Mouse (Mus musculus) hindbrain, postnatal 0 days (tissue): ENCODE data around the gene Pigu. TPM values are rescaled to one million over a fixed set of nuclear protein-coding genes. Genes with fewer than 3 reads are reported as not detected.

ENCODE experiments used
- ATAC-seq: fragments of 200-750 bp; cut with Nextera tagmentation; 2 replicates; pipeline ENCODE4 v1.8.0; 2017; ENCODE audit warnings: mild to moderate bottlenecking, moderate TSS enrichment, moderate library complexity
- DNase-seq: peaks from one replicate; pipeline ENCODE4 v3.0.0-alpha.2; 2015; ENCODE audit warnings: low spot score
- H3K27ac ChIP-seq: fragments of 300-500 bp; sonication (generic); 2 replicates; pipeline ENCODE4 v1.5.1; 2014; ENCODE audit warnings: mild to moderate bottlenecking
- H3K27me3 ChIP-seq: fragments of 300-500 bp; sonication (generic); 2 replicates; pipeline ENCODE4 v1.6.1; 2014; ENCODE audit warnings: low read length, mixed read lengths; ENCODE audit not compliant: insufficient read depth
- H3K36me3 ChIP-seq: fragments of 300-500 bp; sonication (generic); 2 replicates; pipeline ENCODE4 v1.6.1; 2014; ENCODE audit warnings: low read length, mixed read lengths; ENCODE audit not compliant: insufficient read depth
- H3K4me1 ChIP-seq: fragments of 300-500 bp; sonication (generic); 2 replicates; pipeline ENCODE4 v1.6.1; 2014; ENCODE audit warnings: antibody characterized with exemption, low read length, mixed read lengths; ENCODE audit not compliant: insufficient read depth
- H3K4me2 ChIP-seq: fragments of 300-500 bp; sonication (generic); 2 replicates; pipeline ENCODE4 v1.6.1; 2014; ENCODE audit warnings: low read depth, mild to moderate bottlenecking, low read length, moderate library complexity, mixed read lengths
- H3K4me3 ChIP-seq: fragments of 300-500 bp; sonication (generic); 2 replicates; pipeline ENCODE4 v1.5.1; 2014; ENCODE audit warnings: low read length
- H3K9ac ChIP-seq: fragments of 300-500 bp; sonication (generic); replicated peaks from 2 replicates; pipeline ENCODE4 v1.6.1; 2014; ENCODE audit warnings: mild to moderate bottlenecking, low read length, moderate library complexity, mixed read lengths
- H3K9me3 ChIP-seq: fragments of 300-500 bp; sonication (generic); 2 replicates; pipeline ENCODE4 v1.6.1; 2016; ENCODE audit warnings: low read length, mixed read lengths
- CTCF ChIP-seq: IDR thresholded peaks from 2 replicates; pipeline ENCODE4 v1.5.1; 2016; ENCODE audit warnings: antibody characterized with exemption, control low read depth, low read depth
- WGBS: fragments of 180-500 bp; shearing (Covaris S2); extraction: QIAGEN DNeasy Blood & Tissue Kit; methylation state at CpG from one replicate; pipeline ENCODE4 v1.1.7; 2014; 5-methylcytosine and 5-hydroxymethylcytosine counted together
- microRNA counts: library from miRNA; unstranded; fragments of <30 nt; microRNA quantifications from one replicate; lab custom pipeline; 2015
- microRNA-seq, 2 experiments: library from miRNA; unstranded; fragments of <30 nt; microRNA quantifications; one replicate each; pipeline ENCODE4; 2016
- polyA plus RNA-seq: library from polyadenylated mRNA; unstranded; fragments of >200 nt; fragmentation: Nextera tagmentation; extraction: Ambion mirVana; gene quantifications from 2 replicates; pipeline ENCODE4 v1.2.1, GENCODE M21; 2015
- total RNA-seq: library from RNA; depleted of rRNA; stranded (reverse); fragments of >200 nt; gene quantifications from 2 replicates; pipeline ENCODE4 v1.2.3, GENCODE M21; 2014; rRNA removed

Gene Pigu
- total and polyA plus RNA-seq, 2 experiments from 2014 or later, result 49.7 to 53.3 TPM

DNA sequence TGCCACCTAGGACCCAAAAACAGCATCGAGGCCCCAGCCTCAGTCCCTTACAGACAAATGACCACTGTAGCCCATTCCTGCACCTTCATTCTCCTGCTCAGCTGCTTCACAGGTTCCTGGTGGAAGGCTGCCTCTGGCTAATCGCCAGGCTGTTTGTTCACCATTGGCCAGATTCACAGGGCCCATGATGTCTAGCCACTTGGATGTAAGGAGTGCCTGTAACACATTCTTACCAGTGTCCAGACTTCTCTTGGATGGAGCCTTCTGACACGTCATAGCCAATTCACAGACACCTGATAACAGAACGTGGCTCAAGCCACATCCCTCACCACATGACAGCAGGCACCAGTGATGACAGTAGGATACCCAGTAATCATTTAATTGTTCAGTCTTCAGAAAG lies 111.0 kb downstream of the Pigu start:
- 90% methylated on average over 4 of the region's 4 CpGs for WGBS
- TF ChIP-seq CTCF, result no peak
- no peak overlapping the region for H3K9ac ChIP-seq
- no peaks in the 10 kb centered on the region for H3K4me1 ChIP-seq
- H3K4me3 ChIP-seq, result no peak overlapping the region
- no peaks in the 10 kb centered on the region for H3K9me3 ChIP-seq
- H3K4me2 ChIP-seq, result no peak overlapping the region
- peaks cover 65% of the 10 kb centered on the region for H3K36me3 ChIP-seq
- DNase-seq, result no peak
- H3K27me3 ChIP-seq, result no peaks in the 10 kb centered on the region
- H3K27ac ChIP-seq, result no peak overlapping the region
- ATAC-seq, result no peak

DNA sequence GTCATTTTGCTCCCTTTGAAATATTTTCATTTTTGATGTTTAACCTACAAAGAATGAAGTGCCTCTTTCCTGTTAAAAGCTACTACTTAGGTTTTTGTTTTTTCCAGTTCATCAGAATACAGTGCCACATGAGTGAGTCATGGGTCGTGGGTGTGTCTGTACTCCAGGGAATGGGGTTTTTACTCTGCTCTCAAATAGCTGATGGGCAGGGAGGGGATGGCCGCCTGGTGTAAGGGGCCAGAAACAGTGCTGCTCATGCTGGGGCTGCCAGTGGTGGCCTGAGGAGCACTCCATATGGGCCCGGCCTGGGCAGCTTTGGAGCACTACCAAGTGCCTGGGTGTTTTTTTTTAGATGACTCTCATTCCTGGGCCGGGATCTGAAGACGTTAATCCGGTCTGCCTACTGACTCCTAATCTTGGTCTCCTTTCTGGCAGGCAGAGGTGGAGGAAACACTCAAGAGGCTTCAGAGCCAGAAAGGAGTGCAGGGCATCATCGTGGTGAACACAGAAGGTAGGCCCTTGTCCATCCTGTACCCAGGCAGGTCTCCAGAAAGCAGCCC lies 114.9 kb downstream of the Pigu start:
- H3K9ac ChIP-seq, result no peak overlapping the region
- H3K4me1 ChIP-seq, result peaks cover 13% of the 10 kb centered on the region
- no peak overlapping the region for H3K27ac ChIP-seq
- no peaks in the 10 kb centered on the region for H3K9me3 ChIP-seq
- no peak overlapping the region for H3K4me2 ChIP-seq
- no peaks in the 10 kb centered on the region for H3K27me3 ChIP-seq
- no peak for TF ChIP-seq CTCF
- WGBS, result 79% methylated on average over 7 of the region's 7 CpGs
- peaks cover 28% of the 10 kb centered on the region for H3K36me3 ChIP-seq
- no peak for ATAC-seq
- no peak for DNase-seq
- H3K4me3 ChIP-seq, result no peak overlapping the region

DNA sequence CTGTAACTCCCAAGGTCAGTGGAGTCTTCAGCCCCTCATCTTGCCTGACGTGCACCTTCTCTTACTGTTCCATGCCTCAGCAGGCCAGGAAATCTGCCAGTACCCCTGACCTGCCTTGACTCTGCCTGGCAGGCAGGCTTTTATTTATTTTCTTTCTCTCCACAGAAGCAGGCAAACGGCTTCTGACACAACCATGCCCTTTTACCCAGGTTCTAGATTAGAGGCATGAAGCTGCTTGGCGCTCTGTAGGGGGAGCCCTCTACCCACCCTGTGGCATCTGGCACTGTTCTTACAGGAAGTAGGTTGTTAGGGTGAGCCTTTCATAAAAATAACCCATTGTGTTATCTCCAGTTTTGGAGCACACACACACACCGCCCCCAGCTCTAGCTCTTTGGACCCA lies 116.3 kb downstream of the Pigu start:
- H3K27ac ChIP-seq, result no peak overlapping the region
- H3K27me3 ChIP-seq, result no peaks in the 10 kb centered on the region
- WGBS, result 77% methylated on average over 4 of the region's 4 CpGs
- H3K9me3 ChIP-seq, result no peaks in the 10 kb centered on the region
- DNase-seq (no peak), ATAC-seq (no peak)
- H3K36me3 ChIP-seq, result peaks cover 17% of the 10 kb centered on the region
- H3K4me1 ChIP-seq, result peaks cover 15% of the 10 kb centered on the region
- no peak overlapping the region for H3K9ac ChIP-seq
- H3K4me2 ChIP-seq, result no peak overlapping the region
- H3K4me3 ChIP-seq, result no peak overlapping the region
- 0 out of 2 replicates have a peak, but pooled peaks have one; percentile 21 for TF ChIP-seq CTCF

DNA sequence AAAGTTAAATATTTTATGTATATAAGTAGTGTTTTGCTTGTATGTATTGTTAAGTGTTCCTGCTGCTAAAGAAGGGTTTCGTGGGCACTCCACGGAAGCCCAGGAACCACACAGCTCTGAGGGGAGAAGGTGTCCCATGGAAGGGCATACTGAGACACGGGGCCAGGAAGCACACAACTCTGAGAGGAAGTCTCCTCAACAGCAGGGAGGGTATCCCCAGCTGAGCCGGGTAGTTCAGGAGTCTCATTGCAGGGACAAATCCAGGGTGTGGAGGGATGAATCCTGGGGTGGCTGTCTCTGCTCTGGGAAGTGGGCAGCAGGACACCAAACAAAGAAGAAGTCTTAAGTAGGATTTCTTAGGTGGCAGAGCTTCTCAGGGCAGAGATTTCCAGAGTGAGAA lies 120.0 kb downstream of the Pigu start:
- Histone ChIP-seq H3K4me1 (peaks cover 15% of the 10 kb centered on the region), H3K36me3 (no peaks in the 10 kb centered on the region), H3K4me2 (peak overlapping the region; percentile 71), H3K27ac (peak overlapping the region; percentile 88), H3K9me3 (no peaks in the 10 kb centered on the region), H3K4me3 (peak overlapping the region; percentile 72), H3K9ac (peak overlapping the region; percentile 86), H3K27me3 (no peaks in the 10 kb centered on the region)
- ATAC-seq (no peak), DNase-seq (no peak)
- TF ChIP-seq CTCF, result no peak
- 18% methylated on average over 4 of the region's 4 CpGs for WGBS

DNA sequence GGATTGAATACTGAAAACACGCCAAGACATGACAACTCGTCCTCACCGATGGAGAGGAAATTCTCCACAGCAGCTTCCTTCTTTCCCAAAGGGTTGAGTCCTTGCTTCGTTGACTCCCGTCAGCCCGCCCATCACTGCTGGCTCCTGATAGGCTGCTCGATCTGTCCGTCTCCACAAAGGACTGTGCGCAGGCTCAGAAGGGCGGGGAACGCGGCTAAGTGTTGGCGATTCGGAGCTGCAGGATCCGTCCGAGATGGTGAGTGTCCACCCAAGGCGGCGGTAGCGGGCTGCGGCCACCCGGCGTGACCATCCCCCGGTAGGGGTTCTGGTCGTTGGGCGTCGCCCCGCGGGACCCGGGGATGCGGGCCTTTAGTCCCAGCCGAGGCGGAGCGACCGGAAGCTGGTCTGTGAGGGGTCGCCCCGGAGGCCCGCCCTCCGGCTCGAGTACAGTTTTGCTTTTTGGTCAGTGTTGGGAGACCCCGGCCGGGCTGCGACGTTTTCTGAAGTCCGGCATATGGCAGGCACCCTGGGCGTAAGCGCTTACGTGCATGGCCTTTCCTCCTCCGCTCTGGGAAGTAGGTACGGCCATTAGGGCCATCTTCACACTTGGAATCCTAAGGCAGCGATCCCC lies 120.8 kb downstream of the Pigu start, which contains the start of gene Dynlrb1:
Gene Dynlrb1 (plus strand): TSS at position 172 of the 631 bp plus-strand sequence.
- peak; percentile 98 for DNase-seq
- Histone ChIP-seq H3K9ac (peak within 1 kb of the TSS; percentile 86), H3K36me3 (no peaks in the 10 kb centered on the region), H3K9me3 (no peaks in the 10 kb centered on the region), H3K4me2 (peak within 1 kb of the TSS; percentile 71), H3K4me3 (peak within 1 kb of the TSS; percentile 72), H3K4me1 (peaks cover 15% of the 10 kb centered on the region), H3K27ac (peak within 1 kb of the TSS; percentile 88), H3K27me3 (no peaks in the 10 kb centered on the region)
- peak; percentile 100 for ATAC-seq
- peak; percentile 37; the same call in 1 of the 2 replicates for TF ChIP-seq CTCF
- under 1% methylated on average over 50 of the region's 50 CpGs for WGBS

DNA sequence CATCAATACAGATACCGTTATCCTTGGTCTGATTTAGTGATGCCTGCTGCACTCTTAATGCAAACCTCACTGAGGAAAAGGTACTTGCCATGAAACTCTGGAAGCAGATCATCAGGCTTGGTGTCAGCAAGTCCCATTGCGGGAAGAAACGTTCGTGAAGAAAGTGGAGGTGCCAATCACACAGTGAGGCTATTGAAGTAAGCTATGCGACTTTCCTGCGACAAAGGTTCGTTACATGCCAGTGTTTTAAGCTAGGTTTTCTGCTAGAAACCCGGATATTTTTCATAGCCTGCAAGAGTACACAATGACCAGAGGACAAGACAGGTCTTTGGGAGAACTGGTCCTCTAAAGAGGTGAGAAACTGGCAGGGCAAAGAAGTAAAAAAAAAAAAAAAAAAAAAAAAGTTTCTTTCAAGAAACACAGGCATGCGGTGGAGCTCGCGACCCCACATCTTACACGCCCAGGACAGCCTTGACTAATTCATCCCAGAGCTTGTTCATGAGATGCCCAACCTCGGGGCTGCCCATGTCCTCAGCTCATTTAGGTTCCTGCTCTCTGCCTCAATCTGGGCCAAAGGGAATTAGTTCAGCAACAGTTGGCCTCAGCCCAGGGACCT lies 121.4 kb downstream of the Pigu start:
- peak; percentile 14 for DNase-seq
- 4% methylated on average over 13 of the region's 13 CpGs for WGBS

More for the DNA sequence above, 121.4 kb downstream of the Pigu start:
- TF ChIP-seq CTCF, result no peak
- H3K4me1 ChIP-seq, result peaks cover 15% of the 10 kb centered on the region
- no peaks in the 10 kb centered on the region for H3K27me3 ChIP-seq
- peak overlapping the region; percentile 86 for H3K9ac ChIP-seq
- H3K27ac ChIP-seq, result peak overlapping the region; percentile 88
- peak overlapping the region; percentile 72 for H3K4me3 ChIP-seq
- no peaks in the 10 kb centered on the region for H3K9me3 ChIP-seq
- H3K36me3 ChIP-seq, result no peaks in the 10 kb centered on the region
- ATAC-seq, result peak; percentile 93
- peak overlapping the region; percentile 71 for H3K4me2 ChIP-seq

MicroRNAs within 50 kb of the gene (microRNA counts, 519-probe panel; counts per million panel counts)
- not detected for microRNA mmu-miR-695 (lab: Ali Mortazavi, UCI)

Small RNAs within 50 kb of the gene (microRNA-seq; reads per million reads assigned to microRNA genes)
- 0 reads per million in 2 experiments for gene Mir695

Other genes with a start within 250 kb of the Pigu start
- 31.4 and 32.5 TPM in 2 replicates for gene Itch, start 223.9 kb downstream of the Pigu start, total RNA-seq
- gene Itch, start 223.9 kb downstream of the Pigu start, polyA plus RNA-seq, result 22.2 and 22.5 TPM in 2 replicates
- gene Dynlrb1, start 120.9 kb downstream of the Pigu start, total RNA-seq, result 264 and 266 TPM in 2 replicates
- 725 and 778 TPM in 2 replicates for gene Dynlrb1, start 120.9 kb downstream of the Pigu start, polyA plus RNA-seq
- 618 and 737 TPM in 2 replicates for gene Map1lc3a, start 81.1 kb downstream of the Pigu start, total RNA-seq
- gene Map1lc3a, start 81.1 kb downstream of the Pigu start, polyA plus RNA-seq, result 853 and 903 TPM in 2 replicates
- 120 and 141 TPM in 2 replicates for gene Trp53inp2, start 23.6 kb upstream of the Pigu start, total RNA-seq
- gene Trp53inp2, start 23.6 kb upstream of the Pigu start, polyA plus RNA-seq, result 54.8 and 61.3 TPM in 2 replicates
- 29.7 and 43.4 TPM in 2 replicates for gene Ncoa6, start 116.5 kb upstream of the Pigu start, total RNA-seq
- 25.7 TPM in 2 replicates for gene Ncoa6, start 116.5 kb upstream of the Pigu start, polyA plus RNA-seq
- gene Acss2, start 160.5 kb upstream of the Pigu start, total RNA-seq, result 40.0 and 42.7 TPM in 2 replicates
- gene Acss2, start 160.5 kb upstream of the Pigu start, polyA plus RNA-seq, result 23.7 and 27.5 TPM in 2 replicates
- 201 and 255 TPM in 2 replicates for gene Ggt7, start 160.8 kb upstream of the Pigu start, total RNA-seq
- gene Ggt7, start 160.8 kb upstream of the Pigu start, polyA plus RNA-seq, result 97.5 and 104 TPM in 2 replicates
- gene Gss, start 235.4 kb upstream of the Pigu start, total RNA-seq, result 5.6 and 14.7 TPM in 2 replicates
- gene Gss, start 235.4 kb upstream of the Pigu start, polyA plus RNA-seq, result 15.3 and 15.4 TPM in 2 replicates